Mouse (Mus musculus) brain, embryonic 14.5 days (tissue): ENCODE measurements at regions not wholly inside any gene's neighbourhood (a gene's known extent, or its start where the extent isn't known, plus 50 kb on each side); places are given as distances from the start of the nearest gene placed in this dataset.

Source experiments
- DNase-seq: peaks from one replicate; pipeline ENCODE4 v3.0.0-alpha.2; 2011; ENCODE audit warnings: low read depth
- CTCF ChIP-seq: fragments of 200-500 bp; IDR thresholded peaks from 2 replicates; pipeline ENCODE4 v1.5.1; 2012; ENCODE audit warnings: inconsistent platforms, mild to moderate bottlenecking, moderate library complexity, borderline replicate concordance; ENCODE audit not compliant: insufficient read depth, insufficient read length; ENCODE audit errors: extremely low read depth
- POLR2A ChIP-seq: fragments of 200-500 bp; IDR thresholded peaks from 2 replicates; pipeline ENCODE4 v1.6.1; 2012; ENCODE audit warnings: mild to moderate bottlenecking, inconsistent platforms, borderline replicate concordance; ENCODE audit not compliant: poor library complexity, insufficient read depth, insufficient read length, severe bottlenecking; ENCODE audit errors: extremely low read depth

DNA sequence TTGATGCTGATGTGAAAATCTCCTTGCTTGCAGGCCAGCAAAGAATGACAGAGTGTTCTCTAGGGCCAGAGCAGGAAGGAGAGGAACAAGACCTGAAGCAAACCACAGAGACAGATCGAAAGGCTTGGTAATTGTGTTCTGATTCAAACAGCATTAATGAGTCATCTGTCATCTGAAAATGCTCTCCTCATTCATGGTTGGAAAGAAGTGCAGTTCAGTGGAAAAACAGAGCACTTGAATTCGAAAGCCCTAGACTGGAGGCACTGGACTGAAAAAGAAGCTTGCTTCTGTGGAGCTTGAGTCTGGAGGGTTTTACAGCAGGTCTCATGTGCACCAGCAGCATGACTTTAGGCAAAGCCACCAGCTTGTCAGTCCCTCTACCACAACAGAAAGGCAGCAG lies 374.3 kb upstream of the B430305J03Rik start:
- TF ChIP-seq POLR2A (no peak), CTCF (no peak)
- peak; percentile 40 for DNase-seq

DNA sequence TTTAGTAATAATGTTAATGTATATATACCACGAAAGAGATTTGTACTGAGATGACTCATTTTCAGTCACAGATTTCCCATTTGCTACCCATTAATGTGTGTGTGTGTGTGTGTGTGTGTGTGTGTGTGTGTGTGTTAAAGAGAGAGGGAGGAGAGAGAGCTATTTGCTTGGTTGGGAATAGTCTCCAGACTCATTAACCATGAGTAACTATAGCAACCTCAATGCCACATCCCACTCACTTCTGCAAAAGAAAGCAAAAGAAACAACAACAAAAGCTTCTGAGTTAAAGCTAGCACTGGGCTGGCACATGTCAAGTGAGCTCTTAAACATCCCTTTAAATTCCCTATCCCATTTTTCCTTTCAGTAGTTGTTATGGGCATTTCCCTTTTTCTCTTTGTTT lies 372.8 kb upstream of the B430305J03Rik start:
- TF ChIP-seq POLR2A, result no peak
- TF ChIP-seq CTCF, result no peak
- DNase-seq, result peak; percentile 63

DNA sequence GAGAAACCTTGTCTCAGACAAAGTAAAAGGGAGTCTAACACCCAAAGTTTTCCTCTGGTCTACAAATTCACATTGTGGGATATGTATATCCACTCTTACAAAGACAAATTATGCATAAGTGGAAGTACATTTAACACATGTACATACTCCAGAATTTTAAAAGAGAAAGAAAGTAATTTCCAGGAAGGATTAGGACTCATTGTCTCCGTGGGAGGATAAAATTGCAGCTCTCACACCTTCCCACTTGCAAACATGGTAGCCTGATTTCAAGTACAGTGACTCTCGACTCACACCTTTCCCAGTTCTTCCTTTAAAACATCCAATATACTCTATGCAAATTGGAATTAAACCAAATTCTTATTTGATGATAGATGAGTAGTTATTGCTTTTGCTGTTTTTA lies 351.0 kb upstream of the B430305J03Rik start:
- TF ChIP-seq POLR2A (no peak), CTCF (no peak)
- no peak for DNase-seq

DNA sequence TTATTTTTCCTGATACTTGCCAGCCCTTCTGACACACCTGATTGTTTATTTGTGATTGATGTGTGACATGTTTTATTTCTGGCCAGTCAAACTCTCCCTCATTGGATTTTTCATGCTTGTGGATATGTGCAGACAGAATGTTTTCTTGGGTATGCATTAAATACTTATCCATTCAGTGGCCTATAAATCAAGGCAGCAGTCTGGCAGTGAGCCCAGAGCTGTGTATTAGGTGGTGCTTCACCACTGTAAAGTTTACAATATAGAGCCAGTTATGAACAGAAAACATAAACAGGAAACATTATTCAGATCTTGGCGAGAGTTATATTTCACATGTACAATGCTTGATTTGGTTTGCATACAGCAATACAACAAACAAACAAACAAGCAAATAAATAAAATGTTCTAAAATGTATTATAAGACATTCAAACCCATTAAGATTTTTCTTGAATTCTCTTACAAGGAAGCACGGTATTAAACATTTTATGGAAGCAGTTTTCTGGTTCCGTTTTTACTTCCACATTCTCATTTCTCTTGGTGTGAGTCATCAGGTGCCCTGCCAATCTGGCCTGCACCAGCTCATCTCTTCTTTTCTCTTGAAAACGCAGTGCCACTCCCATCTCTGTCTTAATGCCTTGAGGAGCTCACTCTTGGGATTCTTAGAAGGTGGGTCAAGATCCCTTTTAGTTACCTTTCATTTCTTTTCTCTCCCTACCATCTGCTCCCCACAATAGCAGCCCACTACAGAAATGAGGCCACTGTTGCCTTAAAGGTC lies 322.4 kb upstream of the B430305J03Rik start:
- DNase-seq, result peak; percentile 18

DNA sequence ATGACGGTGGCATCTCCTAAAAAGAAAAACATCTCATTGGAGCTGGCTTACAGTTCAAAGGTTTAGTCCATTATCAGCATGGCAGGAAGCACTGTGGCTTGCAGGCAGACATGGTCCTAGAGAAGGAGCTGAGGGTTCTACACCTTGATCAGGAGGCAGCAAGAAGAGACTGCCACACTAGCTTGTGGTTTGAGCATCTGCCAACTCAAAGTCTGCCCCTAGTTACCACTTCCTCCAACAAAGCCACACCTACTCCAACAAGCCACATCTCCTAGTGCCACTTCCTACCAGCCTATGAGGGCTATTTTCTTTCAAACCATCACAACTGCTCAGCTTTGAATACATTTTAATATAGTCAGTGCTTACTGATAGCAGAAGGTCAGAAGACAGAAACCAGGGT lies 305.1 kb upstream of the B430305J03Rik start:
- no peak for DNase-seq
- TF ChIP-seq POLR2A (no peak), CTCF (no peak)

More for the DNA sequence above, 322.4 kb upstream of the B430305J03Rik start:
- no peak for TF ChIP-seq POLR2A
- TF ChIP-seq CTCF, result no peak

DNA sequence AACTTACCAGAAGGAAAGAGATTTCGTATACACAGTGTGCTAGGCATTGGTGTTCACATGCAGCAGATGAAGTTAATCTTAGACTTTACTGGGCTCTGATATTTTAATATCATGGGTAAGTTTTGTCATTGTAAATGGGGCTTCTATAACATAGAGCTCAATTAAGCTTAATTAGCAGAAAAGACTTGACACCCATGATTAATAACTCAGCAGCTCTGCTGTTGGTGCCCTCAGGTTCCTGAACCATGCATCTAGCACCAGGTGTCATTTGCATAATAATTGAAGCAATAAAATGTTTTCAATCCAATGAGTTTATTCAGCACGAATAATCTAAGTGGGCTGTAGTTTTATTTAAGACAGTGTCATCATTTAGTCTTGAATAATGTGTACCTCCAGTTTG lies 290.4 kb upstream of the B430305J03Rik start:
- DNase-seq, result peak; percentile 29
- no peak for TF ChIP-seq POLR2A

DNA sequence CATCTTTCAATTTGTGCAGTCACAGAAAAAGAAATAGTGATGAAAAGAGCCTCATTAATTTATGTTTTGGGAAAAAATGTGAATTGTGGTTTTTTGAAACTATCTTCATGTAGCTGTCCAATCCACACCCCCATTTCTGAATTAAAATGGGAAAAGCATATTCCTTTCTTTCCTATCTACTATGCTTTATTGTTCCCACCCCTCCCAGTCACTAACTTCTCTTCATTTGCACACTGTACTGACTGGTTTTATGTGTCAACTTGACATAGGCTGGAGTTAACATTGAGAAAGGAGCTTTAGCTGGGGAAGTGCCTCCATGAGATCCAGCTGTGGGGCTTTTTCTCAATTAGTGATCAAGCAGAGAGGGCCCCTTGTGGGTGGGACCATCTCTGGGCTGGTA lies 262.8 kb upstream of the B430305J03Rik start:
- no peak for TF ChIP-seq CTCF
- no peak for TF ChIP-seq POLR2A
- no peak for DNase-seq

DNA sequence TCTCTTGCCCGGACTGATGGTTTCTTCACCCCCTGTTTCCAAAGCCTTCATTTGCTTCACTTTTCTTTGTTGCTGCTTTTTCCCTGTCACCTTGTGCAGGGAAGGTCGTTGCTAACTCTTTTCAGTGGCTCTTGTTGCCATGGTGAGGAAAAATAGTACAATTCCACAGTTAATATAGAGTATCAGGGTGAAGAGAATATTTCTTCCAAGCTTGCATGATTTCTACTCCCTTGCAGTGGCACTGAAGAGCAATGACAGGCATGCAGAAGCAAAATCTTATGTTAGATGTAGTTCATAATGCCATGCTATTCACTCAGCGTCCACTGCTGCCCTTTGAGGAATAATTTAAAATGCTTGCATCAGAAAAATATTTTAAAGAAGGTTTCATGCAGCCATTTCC lies 262.3 kb upstream of the B430305J03Rik start:
- DNase-seq, result peak; percentile 52
- no peak for TF ChIP-seq CTCF

DNA sequence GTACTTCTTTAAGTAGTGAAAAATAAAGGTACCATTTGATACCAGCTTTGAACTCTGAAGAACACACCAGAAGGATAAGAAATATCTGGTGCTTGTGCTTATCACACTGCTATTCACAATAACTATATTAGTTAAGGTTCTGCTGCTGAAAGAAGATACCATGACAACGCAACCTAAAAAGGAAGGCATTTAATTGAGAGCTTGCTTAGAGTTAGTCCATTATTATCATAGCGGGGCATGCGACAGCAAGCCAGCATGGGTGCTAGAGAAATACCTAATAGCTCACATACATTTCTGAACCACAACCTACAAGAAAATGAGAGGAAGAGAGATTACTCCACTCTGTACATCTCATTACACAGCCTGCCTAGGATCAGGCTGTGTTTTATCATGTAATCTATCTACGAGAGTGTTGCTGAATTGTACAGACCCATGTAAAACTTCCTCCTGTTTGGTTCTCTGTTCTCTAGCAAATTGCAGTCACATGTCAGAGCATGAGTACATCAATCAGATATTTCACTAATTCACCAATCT lies 258.3 kb upstream of the B430305J03Rik start:
- TF ChIP-seq POLR2A (no peak), CTCF (no peak)
- DNase-seq, result peak; percentile 34

DNA sequence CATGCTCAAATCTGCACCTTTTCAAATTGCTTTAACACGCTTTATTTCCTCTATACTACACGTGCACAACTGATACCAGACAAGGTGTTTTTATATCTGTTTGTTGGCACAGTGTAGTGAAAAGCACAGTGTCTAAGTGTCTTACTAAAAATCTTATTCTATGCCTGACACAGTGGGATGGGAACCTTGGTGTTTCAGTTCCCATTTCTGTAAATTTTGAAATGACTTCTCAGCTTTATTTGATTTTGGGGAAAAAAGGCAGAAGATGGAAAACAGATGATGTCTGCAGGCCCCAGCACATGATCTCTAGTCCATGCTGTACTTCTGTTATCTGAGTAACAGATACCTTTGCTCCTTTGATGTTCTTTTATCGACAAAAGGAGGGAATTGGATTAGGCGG lies 239.7 kb upstream of the B430305J03Rik start:
- TF ChIP-seq POLR2A, result no peak
- no peak for DNase-seq

DNA sequence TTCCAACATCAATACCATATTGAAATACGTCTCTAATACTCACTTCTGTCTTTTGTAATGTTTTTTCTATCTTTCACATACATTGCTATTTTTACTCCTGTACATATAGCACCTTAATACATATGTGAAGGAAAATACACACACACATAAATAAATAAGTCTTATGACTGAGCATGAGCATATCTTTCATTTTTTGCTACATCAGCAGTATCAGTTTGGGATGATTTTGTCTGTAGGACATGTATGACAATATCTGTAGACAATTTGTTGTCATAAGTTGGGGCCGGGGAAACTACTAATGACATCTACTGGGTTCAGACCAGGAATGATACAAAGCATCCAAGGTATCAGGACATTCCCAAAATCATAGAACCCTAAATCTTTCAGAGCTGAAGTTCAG lies 237.1 kb upstream of the B430305J03Rik start:
- no peak for TF ChIP-seq POLR2A
- TF ChIP-seq CTCF, result no peak
- DNase-seq, result no peak

DNA sequence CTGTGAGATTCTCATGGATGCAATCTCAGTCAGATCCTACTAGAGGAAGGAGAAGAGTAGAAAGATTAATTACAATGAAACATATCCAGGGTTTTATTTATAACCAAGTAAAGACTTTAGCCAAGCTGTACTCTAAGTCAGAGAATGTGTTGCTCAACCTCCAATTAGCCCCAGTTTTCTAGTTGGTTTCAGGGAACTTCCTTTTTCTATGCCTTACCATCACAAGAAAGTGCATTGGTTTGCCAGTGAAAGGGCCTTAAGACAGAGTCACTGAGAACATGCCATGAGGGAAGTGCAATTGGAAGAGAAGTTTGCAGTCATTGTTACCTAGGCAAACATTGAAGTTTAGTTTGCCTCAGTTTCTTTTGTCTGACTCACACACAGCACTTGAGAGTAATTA lies 229.8 kb upstream of the B430305J03Rik start:
- TF ChIP-seq POLR2A (no peak), CTCF (no peak)
- no peak for DNase-seq
